Mouse (Mus musculus): Measurements from ENCODE around the gene Gm765. TPM values are rescaled to one million over a fixed set of nuclear protein-coding genes. Genes with fewer than 3 reads are reported as not detected.

Gene Gm765
- polyA plus RNA-seq, 1 experiment from 2014 or later: 0.06 TPM

DNA sequence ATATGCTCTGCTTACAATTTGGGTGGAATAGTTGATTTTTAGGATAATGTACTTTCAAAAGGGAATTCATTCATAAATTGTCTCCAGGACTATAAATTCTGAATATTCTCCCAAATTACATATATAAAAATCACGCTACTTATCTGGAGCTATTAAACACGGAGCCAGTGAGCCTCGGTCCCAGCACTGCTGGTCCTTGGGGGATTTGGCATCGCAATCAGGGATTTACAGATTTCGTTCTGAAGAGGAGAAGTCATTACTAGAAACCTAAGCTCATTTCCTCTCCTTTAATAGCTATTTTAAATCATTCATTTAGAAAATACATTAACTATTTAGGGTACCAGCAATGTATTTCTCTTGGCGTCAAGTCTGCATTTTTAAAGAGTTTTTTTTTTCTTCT is 55.0 kb downstream of the Gm765 start:
- H3K9ac ChIP-seq: no peak overlapping the region
- H3K4me2 ChIP-seq: no peak overlapping the region
- no peaks in the 10 kb centered on the region for H3K36me3 ChIP-seq
- WGBS: 33% methylated on average over 6 of the region's 6 CpGs
- no peak overlapping the region for H3K4me3 ChIP-seq
- H3K9me3 ChIP-seq: no peaks in the 10 kb centered on the region
- no peak for ATAC-seq (ENCODE audit: low read depth)
- no peaks in the 10 kb centered on the region for H3K27me3 ChIP-seq
- H3K4me1 ChIP-seq (replicated peaks): peaks cover 13% of the 10 kb centered on the region; the same call in 1 of the 2 replicates
- no peak overlapping the region for H3K27ac ChIP-seq (replicated peaks)

DNA sequence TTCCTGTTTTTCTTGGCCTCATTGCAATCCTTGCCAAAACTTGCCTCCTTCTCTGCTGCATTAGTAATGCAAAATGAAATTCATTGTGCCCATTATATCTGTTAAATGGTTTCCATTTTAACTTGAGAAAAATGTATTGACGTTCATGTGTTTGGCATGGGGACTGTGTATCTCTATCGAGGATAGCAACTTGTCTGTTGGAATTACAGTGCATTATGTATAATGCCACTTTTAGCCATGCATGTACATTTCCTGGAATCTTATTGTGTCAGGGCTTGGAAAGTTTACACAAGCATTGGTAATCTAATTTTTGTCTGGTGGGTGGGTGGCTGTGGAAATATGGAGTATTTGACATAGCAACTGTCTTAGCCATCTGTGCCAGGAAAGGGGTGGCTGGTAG is 57.4 kb downstream of the Gm765 start:
- no peak for ATAC-seq (ENCODE audit: low read depth)
- no peak overlapping the region for H3K4me3 ChIP-seq
- H3K9ac ChIP-seq: no peak overlapping the region
- H3K9me3 ChIP-seq: no peaks in the 10 kb centered on the region
- WGBS: 94% methylated on average over 2 of the region's 2 CpGs
- H3K27me3 ChIP-seq: no peaks in the 10 kb centered on the region
- peaks cover 13% of the 10 kb centered on the region; the same call in 1 of the 2 replicates for H3K4me1 ChIP-seq (replicated peaks)
- H3K4me2 ChIP-seq: no peak overlapping the region
- H3K27ac ChIP-seq (replicated peaks): no peak overlapping the region
- H3K36me3 ChIP-seq: no peaks in the 10 kb centered on the region

DNA sequence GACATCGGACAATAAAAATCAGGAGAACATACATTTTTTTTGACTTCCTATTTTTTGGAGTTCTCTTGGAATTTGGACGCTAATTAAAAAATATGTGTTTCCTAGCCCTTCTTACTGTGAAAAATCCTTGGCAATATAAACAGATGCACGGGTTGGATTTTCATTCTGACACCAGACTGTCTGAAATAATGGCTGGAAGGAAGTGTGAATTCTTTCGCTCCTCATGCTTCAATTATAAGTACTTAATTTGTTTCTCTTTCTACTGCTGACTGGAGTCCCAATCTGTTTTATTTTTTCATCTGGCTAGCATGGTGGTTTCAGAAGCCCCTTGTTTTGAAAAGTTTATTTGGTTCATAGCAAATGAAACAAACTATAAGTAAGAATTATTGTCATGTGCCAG is 59.8 kb downstream of the Gm765 start:
- H3K9me3 ChIP-seq: no peaks in the 10 kb centered on the region
- no peak overlapping the region for H3K4me2 ChIP-seq
- H3K9ac ChIP-seq: no peak overlapping the region
- no peaks in the 10 kb centered on the region for H3K36me3 ChIP-seq
- H3K27me3 ChIP-seq: no peaks in the 10 kb centered on the region
- H3K4me1 ChIP-seq (replicated peaks): peaks cover 13% of the 10 kb centered on the region; the same call in 1 of the 2 replicates
- ATAC-seq (ENCODE audit: low read depth): no peak
- H3K27ac ChIP-seq (replicated peaks): no peak overlapping the region
- no peak overlapping the region for H3K4me3 ChIP-seq
- WGBS: 88% methylated on average over 4 of the region's 4 CpGs

DNA sequence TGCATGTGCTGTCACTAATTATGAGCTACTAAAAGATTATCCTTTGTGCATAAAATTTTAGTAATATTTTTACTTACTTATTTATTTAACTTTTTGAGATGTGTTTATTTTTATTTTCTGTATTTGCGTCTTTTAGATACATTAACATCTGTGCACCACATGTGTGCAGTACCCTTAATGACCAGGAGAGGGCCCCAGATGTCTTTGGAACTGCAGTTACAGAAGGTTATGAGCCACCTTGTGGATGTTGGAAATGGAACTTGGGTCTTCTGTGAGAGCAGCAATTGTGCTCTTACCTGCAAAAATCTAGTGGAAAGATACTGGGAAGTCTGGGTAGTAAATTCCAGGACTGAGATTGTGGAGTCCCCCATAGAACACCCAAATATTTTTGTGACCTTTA is 71.0 kb downstream of the Gm765 start:
- no peaks in the 10 kb centered on the region for H3K27me3 ChIP-seq
- no peaks in the 10 kb centered on the region for H3K4me1 ChIP-seq (replicated peaks)
- H3K36me3 ChIP-seq: no peaks in the 10 kb centered on the region
- no peak overlapping the region for H3K27ac ChIP-seq (replicated peaks)
- ATAC-seq (ENCODE audit: low read depth): no peak
- no peak overlapping the region for H3K4me2 ChIP-seq
- WGBS: 76% methylated on average over 1 of the region's 1 CpGs
- no peaks in the 10 kb centered on the region for H3K9me3 ChIP-seq
- no peak overlapping the region for H3K4me3 ChIP-seq
- no peak overlapping the region for H3K9ac ChIP-seq

DNA sequence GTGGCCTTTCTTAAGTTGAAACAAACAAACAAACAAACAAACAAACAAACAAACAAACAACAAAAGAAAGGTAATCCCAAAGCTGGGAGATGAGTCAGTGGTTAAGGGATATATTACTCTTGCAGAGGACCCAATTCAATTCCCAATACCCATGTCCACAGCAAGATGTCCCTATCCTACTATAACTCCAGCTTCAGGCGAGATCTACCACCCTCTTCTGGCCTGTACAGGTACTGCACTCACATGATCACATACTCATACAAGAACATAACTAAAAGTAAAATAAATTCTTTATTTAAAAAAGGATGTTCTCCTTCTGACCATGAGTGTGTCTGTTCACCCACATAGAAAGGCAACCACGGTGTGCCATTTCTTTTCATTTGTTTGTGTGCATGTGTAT is 79.6 kb downstream of the Gm765 start:
- no peaks in the 10 kb centered on the region for H3K36me3 ChIP-seq
- no peaks in the 10 kb centered on the region for H3K27me3 ChIP-seq
- H3K27ac ChIP-seq (replicated peaks): no peak overlapping the region
- no peaks in the 10 kb centered on the region for H3K4me1 ChIP-seq (replicated peaks)
- H3K4me2 ChIP-seq: no peak overlapping the region
- no peak for ATAC-seq (ENCODE audit: low read depth)
- WGBS: 54% methylated on average over 2 of the region's 2 CpGs
- H3K4me3 ChIP-seq: no peak overlapping the region
- peaks cover 13% of the 10 kb centered on the region for H3K9me3 ChIP-seq
- no peak overlapping the region for H3K9ac ChIP-seq

DNA sequence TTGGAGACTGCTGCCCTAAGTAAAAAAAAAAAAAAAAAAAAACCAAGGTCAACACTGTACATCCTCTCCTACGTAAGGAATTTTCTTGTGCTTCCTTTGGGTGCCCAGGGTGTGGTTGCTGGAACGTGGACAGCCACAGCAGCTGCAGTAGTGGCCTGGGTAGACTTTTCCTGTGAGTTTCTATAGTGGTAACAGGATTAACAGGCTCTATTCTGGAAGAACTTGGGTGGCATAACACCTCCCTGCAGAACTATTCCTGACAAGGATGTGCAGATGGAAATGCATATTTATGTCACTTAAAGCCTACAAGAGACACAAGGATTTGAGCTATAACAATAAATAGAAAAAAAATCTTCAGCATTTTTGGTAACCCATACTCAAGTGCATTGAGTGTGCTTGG is 83.5 kb downstream of the Gm765 start:
- peaks cover 13% of the 10 kb centered on the region for H3K9me3 ChIP-seq
- WGBS: 67% methylated on average over 2 of the region's 2 CpGs
- no peak overlapping the region for H3K9ac ChIP-seq
- no peak overlapping the region for H3K4me2 ChIP-seq
- H3K27ac ChIP-seq (replicated peaks): no peak overlapping the region
- H3K4me1 ChIP-seq (replicated peaks): no peaks in the 10 kb centered on the region
- H3K27me3 ChIP-seq: no peaks in the 10 kb centered on the region
- no peak for ATAC-seq (ENCODE audit: low read depth)
- H3K4me3 ChIP-seq: no peak overlapping the region
- no peaks in the 10 kb centered on the region for H3K36me3 ChIP-seq

DNA sequence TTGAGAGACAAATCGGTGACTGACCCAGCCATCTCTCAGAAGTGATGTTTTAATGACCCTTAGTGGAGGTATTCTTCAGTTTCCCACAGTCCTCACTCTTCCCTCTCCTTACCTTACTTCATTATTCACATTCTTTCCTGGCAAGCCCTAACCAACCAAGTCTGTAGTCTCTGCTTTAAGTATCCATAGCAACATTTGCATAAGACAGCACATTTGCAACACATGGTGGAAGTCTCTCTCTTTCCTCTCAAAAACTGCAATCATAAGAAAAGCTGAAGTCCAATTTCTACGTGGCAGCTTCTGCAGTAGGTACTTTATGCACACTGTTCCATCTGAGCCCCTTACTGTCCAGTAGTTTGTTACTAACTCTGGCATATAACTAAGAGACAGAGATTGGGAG is 96.1 kb downstream of the Gm765 start:
- Histone ChIP-seq H3K4me2 (no peak overlapping the region), H3K36me3 (no peaks in the 10 kb centered on the region), H3K9ac (no peak overlapping the region), H3K4me1 (replicated peaks) (peaks cover 10% of the 10 kb centered on the region), H3K27ac (replicated peaks) (no peak overlapping the region), H3K4me3 (no peak overlapping the region), H3K27me3 (no peaks in the 10 kb centered on the region), H3K9me3 (no peaks in the 10 kb centered on the region)
- ATAC-seq (ENCODE audit: low read depth): no peak
- WGBS: 79% methylated on average over 2 of the region's 2 CpGs

DNA sequence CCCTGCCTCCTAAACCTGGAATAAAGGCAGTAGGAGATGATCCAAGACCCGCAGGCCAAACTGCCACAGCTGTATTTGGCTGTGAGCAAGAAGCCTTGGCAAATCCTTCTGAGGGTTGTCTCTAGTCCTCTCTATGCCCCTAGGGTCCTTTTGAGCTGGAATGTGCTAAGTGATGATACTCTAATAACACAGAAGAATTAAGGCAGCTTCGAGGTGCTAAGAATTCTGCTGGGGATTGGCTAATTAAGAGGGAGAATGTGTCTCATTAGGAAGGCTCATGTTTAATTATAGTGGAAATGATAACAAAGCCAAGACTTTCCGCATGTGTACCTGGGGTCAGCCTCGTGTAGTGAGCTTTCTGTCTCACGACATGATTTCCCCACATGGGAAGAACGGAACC is 99.4 kb downstream of the Gm765 start:
- H3K27ac ChIP-seq (replicated peaks): no peak overlapping the region
- no peak overlapping the region for H3K4me3 ChIP-seq

DNA sequence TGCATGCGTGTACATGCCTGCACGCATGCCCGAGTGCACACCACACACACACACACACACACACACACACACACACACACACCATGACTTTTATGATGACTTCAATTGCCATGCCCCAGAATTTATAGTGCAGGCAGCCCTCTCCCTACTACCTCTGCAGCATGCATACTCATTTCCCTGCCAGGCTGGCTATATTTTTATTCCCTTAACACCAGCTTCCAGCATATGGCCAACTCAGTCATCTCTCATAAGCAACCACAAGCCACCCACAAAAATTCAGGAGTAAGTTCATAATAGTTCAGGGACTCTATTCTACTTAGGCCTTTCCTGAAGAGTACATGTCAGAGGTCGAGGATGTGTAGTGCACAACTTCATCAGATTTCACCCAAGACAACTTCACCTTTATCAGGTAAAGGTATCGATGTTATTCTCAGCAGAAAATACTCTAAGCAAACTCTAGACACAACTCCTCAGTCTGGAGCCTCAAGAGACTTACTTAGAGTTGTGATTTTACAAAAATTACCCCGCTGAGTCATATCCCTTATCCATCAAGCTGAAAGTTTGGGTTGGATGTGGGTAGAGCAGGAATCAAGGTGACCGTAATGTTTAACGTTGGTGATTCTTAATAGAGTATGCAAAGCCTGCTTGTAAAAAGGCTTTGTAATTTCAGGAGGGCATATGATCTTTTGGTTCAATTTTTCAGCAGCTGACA is 101.8 kb downstream of the Gm765 start:
- Histone ChIP-seq H3K9me3 (no peaks in the 10 kb centered on the region), H3K9ac (no peak overlapping the region), H3K36me3 (no peaks in the 10 kb centered on the region), H3K27ac (replicated peaks) (no peak overlapping the region), H3K4me2 (no peak overlapping the region), H3K4me1 (replicated peaks) (peaks cover 10% of the 10 kb centered on the region), H3K4me3 (no peak overlapping the region), H3K27me3 (no peaks in the 10 kb centered on the region)
- no peak for ATAC-seq (ENCODE audit: low read depth)
- 90% methylated on average over 8 of the region's 8 CpGs for WGBS

More for the DNA sequence above, 99.4 kb downstream of the Gm765 start:
- 47% methylated on average over 6 of the region's 6 CpGs for WGBS
- Histone ChIP-seq H3K4me1 (replicated peaks) (peaks cover 10% of the 10 kb centered on the region), H3K4me2 (no peak overlapping the region), H3K9ac (no peak overlapping the region), H3K36me3 (no peaks in the 10 kb centered on the region), H3K27me3 (no peaks in the 10 kb centered on the region), H3K9me3 (no peaks in the 10 kb centered on the region)
- no peak for ATAC-seq (ENCODE audit: low read depth)

DNA sequence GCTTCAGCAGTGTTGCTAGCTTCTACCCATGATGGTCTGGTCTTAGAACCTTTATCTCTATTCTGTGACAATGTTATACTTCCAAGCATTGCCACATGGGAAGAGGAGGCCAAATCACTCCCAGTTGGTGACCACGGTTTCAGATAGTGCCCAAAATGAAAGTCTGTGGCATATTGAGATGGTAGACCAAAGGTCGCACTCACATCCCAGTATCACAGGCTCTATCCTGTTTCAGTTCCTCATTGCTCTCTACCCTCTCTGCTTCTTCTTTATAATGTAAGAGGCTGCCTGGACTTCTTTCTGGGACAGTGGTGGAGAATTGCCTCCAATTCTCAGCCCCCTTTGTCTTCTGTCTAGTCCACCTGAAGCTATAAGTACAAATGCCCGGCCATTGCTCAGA is 108.5 kb downstream of the Gm765 start:
- no peak for ATAC-seq (ENCODE audit: low read depth)
- 87% methylated on average over 3 of the region's 3 CpGs for WGBS
- Histone ChIP-seq H3K27ac (replicated peaks) (no peak overlapping the region), H3K4me2 (no peak overlapping the region), H3K36me3 (no peaks in the 10 kb centered on the region), H3K27me3 (no peaks in the 10 kb centered on the region), H3K9me3 (no peaks in the 10 kb centered on the region), H3K4me1 (replicated peaks) (no peaks in the 10 kb centered on the region), H3K9ac (no peak overlapping the region), H3K4me3 (no peak overlapping the region)

DNA sequence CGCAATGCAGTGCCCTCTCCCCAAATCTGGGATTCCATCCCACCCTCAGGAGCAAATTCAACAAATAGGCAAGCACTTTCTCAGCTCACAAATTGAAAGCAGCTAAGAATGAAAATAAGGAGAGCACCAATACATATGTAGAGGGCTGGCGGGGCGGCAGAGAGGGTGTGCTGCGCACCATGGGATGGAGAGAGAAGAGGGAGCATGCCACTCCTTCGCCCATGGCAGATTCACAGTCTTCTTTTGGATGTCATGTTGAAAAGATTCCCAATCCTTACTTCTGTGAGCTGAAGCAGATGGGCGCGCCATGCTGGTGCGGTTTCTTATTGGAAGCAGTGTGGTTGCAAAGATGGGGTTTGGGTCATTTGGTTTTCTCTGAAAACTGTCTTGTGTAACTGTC is 118.6 kb downstream of the Gm765 start:
- ATAC-seq (ENCODE audit: low read depth): no peak
- H3K9me3 ChIP-seq: no peaks in the 10 kb centered on the region
- H3K4me1 ChIP-seq (replicated peaks): no peaks in the 10 kb centered on the region
- H3K36me3 ChIP-seq: no peaks in the 10 kb centered on the region
- H3K27me3 ChIP-seq: no peaks in the 10 kb centered on the region
- no peak overlapping the region for H3K9ac ChIP-seq
- no peak overlapping the region for H3K27ac ChIP-seq (replicated peaks)
- H3K4me2 ChIP-seq: no peak overlapping the region
- 92% methylated on average over 8 of the region's 8 CpGs for WGBS
- H3K4me3 ChIP-seq: no peak overlapping the region

DNA sequence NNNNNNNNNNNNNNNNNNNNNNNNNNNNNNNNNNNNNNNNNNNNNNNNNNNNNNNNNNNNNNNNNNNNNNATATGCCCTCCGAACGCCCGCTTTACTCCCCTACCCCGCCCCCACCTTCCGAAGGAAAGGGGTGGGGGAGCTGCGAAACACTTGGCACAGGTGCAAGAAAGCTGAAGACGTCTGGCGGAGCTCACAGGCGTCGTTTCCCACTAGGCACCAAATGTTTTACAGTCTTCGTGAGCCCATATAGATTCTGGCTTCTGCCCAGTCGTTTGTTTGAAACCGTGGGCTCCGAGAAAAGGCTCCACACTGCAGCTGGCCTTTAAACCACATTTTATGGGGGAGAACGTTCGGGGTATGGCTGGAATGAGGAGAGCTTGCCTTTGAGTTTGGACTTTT is 120.6 kb downstream of the Gm765 start:
- 70% methylated on average over 16 of the region's 16 CpGs for WGBS

DNA sequence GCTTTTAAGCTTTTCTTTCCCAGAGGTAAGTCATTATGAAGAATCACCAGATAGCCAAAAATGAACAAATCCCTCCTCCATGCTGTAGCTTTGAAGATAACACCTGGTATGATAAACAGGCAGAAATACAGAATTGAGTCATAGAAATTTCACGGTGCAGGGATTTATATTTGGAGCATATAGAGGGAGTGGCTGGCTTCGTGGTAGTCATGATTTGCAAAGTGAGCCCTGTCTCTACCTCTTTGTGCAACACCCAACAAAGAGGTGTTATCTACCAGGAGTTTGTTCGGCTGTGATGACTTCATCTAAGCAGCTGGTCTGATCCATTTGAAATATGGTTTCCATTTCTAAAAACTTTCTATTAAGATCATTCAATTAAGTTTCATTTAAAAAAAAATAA is 130.3 kb downstream of the Gm765 start:
- no peak overlapping the region for H3K4me3 ChIP-seq
- H3K36me3 ChIP-seq: no peaks in the 10 kb centered on the region
- H3K4me1 ChIP-seq (replicated peaks): no peaks in the 10 kb centered on the region
- ATAC-seq (ENCODE audit: low read depth): no peak
- H3K27ac ChIP-seq (replicated peaks): no peak overlapping the region
- H3K9ac ChIP-seq: no peak overlapping the region
- no peaks in the 10 kb centered on the region for H3K9me3 ChIP-seq
- no peak overlapping the region for H3K4me2 ChIP-seq
- 83% methylated on average over 3 of the region's 3 CpGs for WGBS
- H3K27me3 ChIP-seq: no peaks in the 10 kb centered on the region

More for the DNA sequence above, 120.6 kb downstream of the Gm765 start:
- Histone ChIP-seq H3K27ac (replicated peaks) (no peak overlapping the region), H3K4me2 (no peak overlapping the region), H3K9ac (no peak overlapping the region), H3K36me3 (no peaks in the 10 kb centered on the region), H3K9me3 (no peaks in the 10 kb centered on the region), H3K4me1 (replicated peaks) (no peaks in the 10 kb centered on the region), H3K4me3 (no peak overlapping the region), H3K27me3 (no peaks in the 10 kb centered on the region)
- no peak for ATAC-seq (ENCODE audit: low read depth)
